Mouse (Mus musculus) lung, postnatal 0 days (tissue): ENCODE data around the gene Med13l.

Source experiments
- CTCF ChIP-seq: IDR thresholded peaks from 2 replicates; pipeline ENCODE4 v1.5.1; 2016; ENCODE audit warnings: antibody characterized with exemption, mild to moderate bottlenecking
- EP300 ChIP-seq: IDR thresholded peaks from 2 replicates; pipeline ENCODE4 v1.6.1; 2016; ENCODE audit warnings: antibody characterized with exemption, mild to moderate bottlenecking, control low read depth

- TF ChIP-seq CTCF (no peak), EP300 (no peak)
These were observed 113.4 kb downstream of the Med13l start for GRCm38 (mm10) chr5:118673859-118674258.
